Mouse (Mus musculus): ENCODE results near the gene Gpr143.
"Not testable (repeated sequence)": the region's sequence is repeated elsewhere in the genome, so short reads cannot be mapped to it uniquely, and the experiment has no call there.

The Gpr143 gene

DNA sequence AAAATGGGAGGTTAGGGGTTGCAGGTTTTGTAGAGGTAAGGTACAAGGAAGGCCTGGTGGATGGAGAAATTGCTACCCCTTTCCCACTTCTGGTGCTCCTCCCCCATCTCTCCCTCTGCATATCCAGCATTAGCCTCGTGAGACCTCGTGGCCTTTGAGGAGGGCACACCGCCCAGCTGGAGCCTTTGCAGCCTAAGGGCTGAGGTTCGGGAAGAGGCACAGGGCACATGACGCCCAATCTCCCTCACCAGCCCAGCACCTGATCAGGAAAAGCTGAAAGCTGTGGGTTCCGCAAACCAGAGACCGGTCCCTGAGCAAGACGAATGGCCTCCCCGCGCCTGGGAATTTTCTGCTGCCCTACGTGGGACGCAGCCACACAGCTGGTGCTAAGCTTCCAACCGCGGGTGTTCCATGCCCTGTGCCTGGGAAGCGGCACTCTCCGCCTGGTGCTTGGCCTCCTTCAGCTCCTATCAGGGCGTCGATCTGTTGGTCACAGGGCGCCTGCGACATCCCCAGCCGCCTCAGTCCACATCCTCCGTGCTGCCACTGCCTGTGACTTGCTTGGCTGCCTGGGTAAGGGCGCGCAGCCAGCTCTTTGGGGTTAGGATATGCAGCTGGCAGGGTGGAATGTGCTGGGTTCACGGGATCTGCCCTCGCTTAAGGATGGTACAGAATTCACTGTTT lies at the start of gene Gpr143:
Gene Gpr143, plus strand, starts transcription at position 202 of the 684 bp plus-strand sequence.
- DNase-seq (ENCODE audit: low read depth) = no peak

- no peak for DNase-seq (ENCODE audit: low read depth)
Measured at GRCm38 (mm10) chrX:152735283-152735682, 46.4 kb upstream of the Gpr143 start.

DNA sequence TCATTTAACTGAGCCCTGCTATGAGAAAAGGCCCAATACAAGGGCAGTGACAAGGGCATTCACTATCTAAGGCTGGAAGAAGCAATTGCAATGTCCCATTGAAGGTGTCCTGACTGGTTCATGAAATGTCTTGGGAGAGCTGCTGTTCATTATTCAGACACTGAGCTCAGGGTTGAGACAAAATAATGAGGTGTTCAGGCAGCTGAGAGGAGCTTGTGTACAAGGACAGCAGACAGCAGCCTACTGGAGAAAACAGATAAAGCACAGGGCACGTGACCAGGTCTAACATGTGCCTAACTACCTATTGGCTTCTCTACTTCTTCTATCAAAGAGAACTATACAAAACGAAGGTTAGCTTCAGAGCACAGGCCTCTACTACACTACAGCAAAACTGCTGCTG lies 43.5 kb upstream of the Gpr143 start:
- DNase-seq (ENCODE audit: low read depth) = no peak

- DNase-seq (ENCODE audit: low read depth) = no peak
Measured at GRCm38 (mm10) chrX:152738759-152739368, 42.9 kb upstream of the Gpr143 start.

- no peak for DNase-seq (ENCODE audit: low read depth)
Measured at GRCm38 (mm10) chrX:152743642-152744041, 38.1 kb upstream of the Gpr143 start.

- no peak for DNase-seq (ENCODE audit: low read depth)
Measured at GRCm38 (mm10) chrX:152745925-152746324, 35.8 kb upstream of the Gpr143 start.

GRCm38 (mm10) chrX:152755819-152756218 lies 25.9 kb upstream of the Gpr143 start:
- DNase-seq (ENCODE audit: low read depth) = no peak

DNA sequence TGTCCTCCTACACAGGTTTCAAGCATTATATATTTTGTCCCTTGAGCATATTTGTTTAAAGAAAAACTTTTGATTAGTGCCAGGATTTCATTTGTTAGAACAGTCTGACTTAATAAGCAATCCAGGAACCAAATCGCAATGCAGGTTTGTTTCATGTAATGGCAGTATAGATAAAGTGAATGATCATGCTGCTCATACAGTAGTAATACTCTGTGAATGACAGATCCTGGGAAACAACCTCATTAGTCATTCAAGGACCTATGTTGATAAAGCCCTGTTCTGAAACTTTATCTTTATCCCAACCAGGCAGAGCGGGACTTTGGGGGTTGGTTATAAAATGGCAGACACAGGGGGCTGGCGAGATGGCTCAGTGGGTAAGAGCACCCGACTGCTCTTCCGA lies 25.4 kb upstream of the Gpr143 start:
- DNase-seq (ENCODE audit: low read depth) = no peak

- no peak for DNase-seq (ENCODE audit: low read depth)
Measured at GRCm38 (mm10) chrX:152762437-152762836, 19.3 kb upstream of the Gpr143 start.

DNA sequence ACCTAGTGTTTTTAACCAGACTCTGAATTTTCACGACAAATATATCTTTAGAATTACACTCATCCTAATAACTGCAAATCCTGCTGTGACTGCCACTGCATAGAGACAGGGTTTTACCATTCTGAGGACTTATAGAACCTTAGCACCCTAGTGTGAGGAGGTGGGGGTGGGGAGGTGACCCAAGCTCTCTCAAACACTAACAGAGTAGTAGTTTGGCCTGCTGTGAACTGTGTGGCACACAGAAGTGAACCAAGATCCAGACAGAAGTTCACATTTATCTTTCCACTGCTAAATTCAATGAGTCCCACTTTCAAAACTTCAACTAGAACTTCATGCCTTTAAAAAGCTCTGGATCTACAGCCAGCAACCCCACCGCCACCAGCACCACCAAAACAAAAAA lies 18.9 kb upstream of the Gpr143 start:
- no peak for DNase-seq (ENCODE audit: low read depth)

GRCm38 (mm10) chrX:152764171-152764570 lies 17.6 kb upstream of the Gpr143 start:
- no peak for DNase-seq (ENCODE audit: low read depth)

GRCm38 (mm10) chrX:152768891-152769599 lies 12.7 kb upstream of the Gpr143 start, which contains the start of gene Shroom2:
Gene Shroom2, minus strand, starts transcription at chrX:152769465.
- DNase-seq (ENCODE audit: low read depth) = no peak

DNA sequence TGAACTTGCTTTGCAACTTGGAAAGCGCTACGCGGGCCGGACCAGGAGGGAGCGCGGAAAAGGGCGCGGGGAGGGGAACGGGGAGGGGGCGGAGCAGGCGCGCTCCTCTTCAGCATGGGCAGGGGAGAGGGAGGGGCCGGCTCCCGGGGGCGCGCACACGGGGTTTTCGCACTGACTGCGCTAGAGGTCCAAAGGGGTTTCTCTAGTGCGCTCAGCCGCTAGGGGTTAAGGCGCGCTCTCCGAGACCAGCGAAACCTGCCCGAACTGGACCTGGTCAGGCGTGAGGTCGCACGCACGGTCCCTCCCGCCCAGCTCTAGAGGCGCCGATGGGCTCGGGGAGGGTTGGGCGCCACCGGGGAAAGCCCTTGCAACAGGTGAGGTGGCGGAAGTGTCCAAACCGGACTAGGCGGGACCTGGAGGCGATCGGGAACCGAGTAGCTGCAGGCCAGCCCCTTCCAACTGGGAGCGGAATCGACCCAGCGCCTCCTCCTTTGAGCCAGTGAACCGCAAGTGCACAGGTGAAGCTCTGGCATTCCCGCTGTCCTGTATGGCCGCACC lies 12.0 kb upstream of the Gpr143 start:
- DNase-seq (ENCODE audit: low read depth) = no peak

- no peak for DNase-seq (ENCODE audit: low read depth)
Measured at GRCm38 (mm10) chrX:152788129-152788528, 6.4 kb downstream of the Gpr143 start.

DNA sequence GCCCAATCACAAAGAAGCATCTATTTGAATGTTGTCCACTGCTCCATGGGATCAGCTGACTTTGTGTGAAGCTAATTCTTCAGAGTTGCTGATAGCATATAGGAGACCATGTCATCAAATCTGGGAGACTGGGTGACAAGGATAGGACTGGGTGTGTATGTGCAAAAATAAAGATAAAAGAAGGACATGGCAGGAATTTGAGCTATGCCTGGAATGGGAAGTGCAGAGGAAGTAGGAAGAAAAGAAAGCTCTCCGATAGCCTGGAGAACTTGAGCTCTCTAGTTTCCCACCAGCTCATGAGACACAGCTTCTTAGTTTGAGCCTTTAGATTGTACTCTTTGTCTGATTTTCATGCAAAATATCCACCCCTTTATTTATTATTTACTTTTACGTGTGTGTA lies 6.9 kb downstream of the Gpr143 start:
- DNase-seq (ENCODE audit: low read depth) = no peak

DNA sequence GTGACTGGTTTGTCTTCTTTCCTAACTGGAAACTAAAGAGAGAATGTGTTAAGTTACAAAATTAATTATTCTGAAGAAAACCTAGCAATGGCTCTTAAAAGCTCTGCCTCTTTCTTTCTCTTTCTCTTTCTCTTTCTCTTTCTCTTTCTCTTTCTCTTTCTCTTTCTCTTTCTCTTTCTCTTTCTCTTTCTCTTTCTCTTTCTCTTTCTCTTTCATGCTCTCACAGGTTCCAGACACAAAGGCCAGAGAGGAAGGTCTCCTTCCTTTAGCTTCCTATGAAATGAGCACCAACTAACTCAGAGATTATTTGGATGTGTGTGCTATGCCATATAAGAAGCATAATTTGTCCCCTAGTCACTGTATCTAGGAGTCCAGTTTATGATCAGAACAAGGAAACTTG lies 23.6 kb downstream of the Gpr143 start:
- no peak for DNase-seq (ENCODE audit: low read depth)

- no peak for DNase-seq (ENCODE audit: low read depth)
Measured at GRCm38 (mm10) chrX:152813339-152813738, 31.6 kb downstream of the Gpr143 start.

DNA sequence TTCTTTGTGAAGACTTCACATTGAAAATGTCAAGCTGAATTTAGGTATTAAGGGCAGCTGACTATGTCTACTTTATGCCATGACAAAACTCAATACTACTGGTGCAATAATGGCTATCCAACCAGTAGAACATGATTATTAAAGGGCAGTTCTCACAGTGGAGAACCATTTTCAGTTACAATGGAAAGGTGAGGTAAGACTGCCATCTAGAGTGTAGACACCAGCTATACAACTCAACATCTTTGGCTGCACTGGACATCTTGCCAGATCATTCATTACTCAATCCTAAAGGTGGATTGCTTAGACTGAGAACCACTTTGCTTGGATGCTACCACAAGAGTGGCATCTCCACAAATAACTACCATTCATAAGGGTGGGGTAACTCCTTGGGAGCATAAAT lies 37.3 kb downstream of the Gpr143 start:
- no peak for DNase-seq (ENCODE audit: low read depth)

DNA sequence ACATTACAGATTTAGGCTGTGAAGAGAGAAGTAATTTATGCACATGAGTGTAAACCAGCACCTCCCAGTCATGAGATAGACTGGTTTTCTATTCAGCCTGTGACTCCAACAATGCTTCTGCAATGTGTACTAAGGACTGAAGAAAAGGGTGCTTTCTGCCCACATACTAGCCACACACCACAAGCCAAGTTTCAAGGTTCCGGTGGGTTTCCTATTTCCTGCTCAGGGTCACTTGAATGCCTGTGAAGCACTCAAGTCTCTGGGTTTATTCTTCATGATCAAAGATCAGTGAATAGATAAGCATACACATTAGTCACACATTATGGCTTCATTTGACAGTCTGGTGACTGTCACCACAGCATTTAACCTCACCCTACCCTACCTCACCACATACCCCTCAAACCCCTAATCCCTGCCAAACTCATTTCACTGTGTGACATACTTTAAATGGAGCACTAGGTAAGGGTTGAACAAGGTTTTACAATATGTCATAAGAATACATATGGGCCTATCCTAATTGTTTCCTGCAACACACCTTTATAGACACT lies 49.4 kb downstream of the Gpr143 start:
- not testable (repeated sequence) for DNase-seq (ENCODE audit: low read depth)

- peak; percentile 24 for DNase-seq (ENCODE audit: low read depth)
Measured at GRCm38 (mm10) chrX:152834940-152835339, 53.2 kb downstream of the Gpr143 start.

GRCm38 (mm10) chrX:152855076-152855772 lies 73.5 kb downstream of the Gpr143 start:
- no peak for DNase-seq (ENCODE audit: low read depth)
